Mouse (Mus musculus): ENCODE data around the gene Plac8.

Plac8 gene

DNA sequence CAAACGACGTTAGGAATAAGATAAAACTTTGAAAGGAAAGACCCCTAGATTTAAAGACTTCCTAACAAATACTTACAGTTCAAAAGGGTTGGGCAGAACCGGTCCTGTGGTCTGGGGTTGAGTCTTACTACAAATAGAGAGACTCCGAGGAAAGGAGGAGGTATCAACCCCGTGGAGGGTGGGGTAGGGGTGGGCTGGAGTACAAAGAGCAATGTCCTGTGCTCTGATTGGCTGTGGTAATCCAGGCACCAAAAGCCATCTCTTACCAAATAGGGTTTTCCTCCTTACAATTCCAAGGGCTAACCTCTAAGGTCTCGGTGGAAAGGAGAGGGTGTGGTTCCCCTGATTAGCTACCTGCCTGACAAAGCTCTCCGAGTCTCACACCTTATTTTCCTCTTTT lies at the start of gene Plac8:
Gene Plac8 (minus strand): TSS at position 177 of the 400 bp plus-strand sequence.
- DNase-seq (ENCODE audit: low read depth): no peak

GRCm38 (mm10) chr5:100620952-100621351 lies 48.9 kb upstream of the Plac8 start:
- DNase-seq (ENCODE audit: low read depth): no peak

DNA sequence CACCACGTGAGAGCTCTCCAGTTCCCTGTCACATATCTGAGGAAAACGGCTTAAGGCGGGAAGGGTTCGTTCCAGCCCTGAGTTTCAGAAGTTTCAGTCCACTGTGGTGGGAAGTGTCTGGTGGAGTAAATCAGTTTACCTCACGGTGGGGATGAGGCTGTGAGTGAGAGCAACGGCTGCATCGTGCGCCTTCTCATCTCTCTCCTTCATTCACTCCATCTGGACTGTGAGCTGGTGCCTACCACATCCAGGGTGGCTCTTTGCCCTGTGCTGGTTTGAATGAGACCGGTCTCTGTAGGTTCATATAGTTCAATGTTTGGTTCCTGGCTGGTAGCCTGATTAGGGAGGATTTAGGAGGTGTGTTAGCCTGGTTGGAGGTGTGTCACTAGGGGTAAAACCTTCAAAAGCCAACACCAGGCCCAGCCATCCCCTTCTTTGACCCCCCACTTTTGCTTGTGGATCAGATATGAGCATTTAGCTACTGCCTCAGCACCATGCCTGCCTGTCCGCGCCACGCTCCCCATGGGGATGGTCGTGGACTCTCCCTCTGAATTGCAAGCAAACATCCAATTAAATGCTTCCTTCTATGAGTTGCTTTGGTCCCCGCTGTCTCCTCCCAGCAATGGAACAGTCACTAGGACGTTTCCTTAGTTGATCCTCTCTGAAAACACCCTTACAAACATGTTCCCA lies 47.7 kb upstream of the Plac8 start:
- DNase-seq (ENCODE audit: low read depth): no peak

DNA sequence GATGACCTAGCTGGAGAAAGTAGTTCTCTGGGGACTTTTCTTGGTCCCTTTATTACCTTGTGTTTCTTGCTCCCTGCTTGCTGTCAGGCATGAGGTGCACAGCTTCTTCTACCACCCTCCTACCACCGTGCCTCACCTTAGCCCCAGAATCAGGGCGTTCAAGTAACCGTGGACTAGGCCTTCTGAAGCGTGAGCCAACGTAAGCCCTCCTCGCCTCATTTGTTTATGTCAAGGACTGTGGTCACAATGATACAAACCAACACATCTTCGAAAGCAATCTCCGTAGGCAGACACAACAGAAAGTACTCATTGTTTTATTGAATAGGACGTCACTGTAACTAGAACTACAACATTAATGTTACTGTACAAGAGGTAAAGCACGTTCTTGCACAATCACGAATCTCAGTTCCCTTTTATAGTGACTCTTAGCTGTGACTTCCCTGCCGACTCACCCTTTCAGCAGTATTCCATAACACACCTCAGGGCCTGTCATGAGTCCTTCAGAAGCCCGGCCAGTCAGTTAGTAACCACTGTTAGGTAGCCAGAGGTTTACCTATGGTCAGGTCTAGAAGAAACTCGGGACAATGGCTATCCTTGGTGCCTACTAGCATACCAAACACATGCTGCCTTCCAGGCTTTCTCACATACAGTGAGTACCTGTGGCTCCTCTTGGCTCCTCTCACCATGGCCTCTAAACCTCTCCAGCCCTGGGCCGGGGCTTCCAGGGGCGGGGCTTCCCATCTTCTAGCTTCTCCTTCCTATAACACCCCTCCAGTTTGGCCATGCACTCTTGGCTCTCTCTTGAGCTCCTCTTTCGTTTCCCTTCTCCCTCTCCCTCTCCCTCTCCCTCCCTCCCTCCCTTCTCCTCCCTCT lies 42.1 kb upstream of the Plac8 start:
- DNase-seq (ENCODE audit: low read depth): no peak

GRCm38 (mm10) chr5:100607868-100608267 lies 35.8 kb upstream of the Plac8 start:
- DNase-seq (ENCODE audit: low read depth): no peak

DNA sequence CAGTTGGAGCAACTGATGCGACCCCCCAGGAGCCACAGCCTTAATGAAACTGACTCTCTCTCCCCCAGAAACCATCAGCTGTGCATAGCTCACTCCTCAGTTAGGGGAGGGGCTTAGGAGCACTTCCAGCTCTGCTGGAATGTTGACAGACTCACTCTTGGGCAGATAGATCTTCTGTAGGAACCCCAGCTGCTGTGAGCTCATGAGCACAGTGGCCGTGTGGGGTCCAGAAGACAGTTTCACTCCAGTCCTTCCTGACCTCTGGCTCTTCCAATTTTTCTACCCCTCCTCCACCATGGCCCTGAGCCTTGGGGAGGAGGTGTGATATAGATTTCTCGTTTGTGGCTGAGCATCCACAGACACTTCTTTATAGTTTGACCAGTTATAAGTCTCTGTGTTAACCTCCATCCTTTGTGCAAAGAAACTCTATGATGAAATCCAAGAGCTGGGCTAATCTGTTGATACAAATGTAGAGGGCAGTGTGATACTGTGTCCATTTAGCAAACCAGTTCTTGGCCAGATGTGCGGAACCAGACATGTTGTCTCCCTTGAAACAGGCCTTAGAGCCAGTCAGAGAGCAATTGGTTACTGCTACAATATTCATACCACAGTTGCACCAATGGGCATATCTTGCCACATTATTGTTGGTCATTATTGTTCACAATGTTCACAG lies 35.2 kb upstream of the Plac8 start:
- no peak for DNase-seq (ENCODE audit: low read depth)

GRCm38 (mm10) chr5:100605828-100606229 lies 33.8 kb upstream of the Plac8 start:
- no peak for DNase-seq (ENCODE audit: low read depth)

- DNase-seq (ENCODE audit: low read depth): no peak
Measured at GRCm38 (mm10) chr5:100604061-100604460, 32.0 kb upstream of the Plac8 start.

GRCm38 (mm10) chr5:100601864-100602263 lies 29.8 kb upstream of the Plac8 start:
- DNase-seq (ENCODE audit: low read depth): no peak

DNA sequence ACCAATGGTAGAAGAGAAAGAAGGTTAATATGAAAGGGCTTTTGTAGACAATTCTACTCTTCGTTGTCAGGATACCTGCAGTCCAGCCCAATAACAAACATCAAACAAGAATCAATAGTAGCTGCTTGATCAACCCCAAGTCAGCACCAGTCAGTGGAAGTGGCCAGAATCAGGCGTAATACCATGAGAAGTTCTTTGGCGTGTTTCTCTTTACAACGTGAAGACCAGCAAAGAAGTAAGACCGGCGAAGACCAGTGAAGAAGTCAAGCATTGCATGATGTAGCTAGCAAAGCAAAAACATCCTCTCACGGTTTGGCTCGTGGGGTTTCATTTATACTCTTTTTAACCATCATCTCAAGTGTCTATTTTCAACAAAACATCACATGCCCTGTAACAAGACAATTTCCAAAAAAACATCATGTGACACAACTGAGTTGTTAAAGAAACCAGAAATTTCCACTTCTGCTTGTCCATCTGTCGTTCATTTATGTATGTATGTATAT lies 27.0 kb upstream of the Plac8 start:
- no peak for DNase-seq (ENCODE audit: low read depth)

DNA sequence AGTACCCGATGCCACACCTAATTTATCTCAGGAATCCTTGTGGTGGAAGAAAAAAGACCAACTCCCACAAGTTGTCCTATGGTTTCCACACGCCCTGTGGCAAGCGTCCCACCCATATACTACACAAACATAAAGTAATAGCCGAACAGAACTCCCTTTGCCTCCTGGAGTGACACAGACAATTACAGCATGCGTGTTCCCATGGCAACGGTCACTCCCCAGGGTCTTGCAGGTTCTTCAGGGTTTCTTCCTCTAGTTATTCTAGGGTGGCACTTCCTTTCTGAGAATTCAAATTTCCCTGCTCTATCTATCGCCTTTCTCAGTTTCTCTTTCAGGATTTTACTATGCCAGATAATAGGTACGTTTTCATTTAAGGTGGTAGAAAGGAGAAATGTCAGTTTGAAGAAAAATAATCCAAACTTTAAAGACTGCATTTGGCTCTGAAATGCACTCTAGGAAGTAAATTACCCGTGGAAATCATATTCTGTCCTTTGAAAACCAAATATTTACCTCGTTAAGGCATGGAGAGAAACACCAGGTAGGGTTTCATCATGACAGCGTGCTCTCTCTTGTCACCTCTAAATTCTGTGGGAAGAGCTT lies 25.9 kb upstream of the Plac8 start:
- no peak for DNase-seq (ENCODE audit: low read depth)

GRCm38 (mm10) chr5:100595999-100596398 lies 24.0 kb upstream of the Plac8 start:
- DNase-seq (ENCODE audit: low read depth): no peak

DNA sequence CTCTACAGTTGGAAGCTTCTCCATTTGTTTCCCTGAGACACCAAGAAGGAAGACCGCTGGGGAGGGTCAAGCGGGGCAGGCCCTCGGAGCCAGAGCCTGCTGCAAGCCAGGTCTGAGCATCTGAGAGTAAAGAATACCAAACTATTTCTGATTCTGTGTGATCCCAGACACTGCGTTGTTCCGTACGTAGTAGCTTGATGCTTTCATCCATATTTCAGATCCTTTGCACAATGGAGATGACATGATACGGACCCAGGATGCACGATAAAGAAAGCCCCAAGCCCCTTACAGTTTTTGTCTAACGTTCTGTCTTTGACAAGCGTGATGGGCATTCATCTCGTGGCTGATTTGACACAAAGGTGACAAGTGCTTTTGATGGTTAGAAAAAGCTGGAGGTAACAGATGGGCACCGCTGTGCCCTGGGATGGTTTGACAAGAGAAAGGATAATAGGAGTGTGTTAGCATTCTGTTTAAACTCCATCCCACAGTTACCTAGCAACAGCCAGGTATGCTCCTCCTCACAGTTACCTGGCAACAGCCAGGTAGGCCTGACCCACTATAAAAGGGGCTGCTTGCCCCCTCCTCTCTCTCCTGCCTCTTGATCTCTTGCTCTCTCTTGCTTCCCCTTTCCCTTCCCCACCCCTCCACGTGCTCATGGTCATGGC lies 22.9 kb upstream of the Plac8 start:
- DNase-seq (ENCODE audit: low read depth): no peak

- no peak for DNase-seq (ENCODE audit: low read depth)
Measured at GRCm38 (mm10) chr5:100590505-100590904, 18.5 kb upstream of the Plac8 start.

- no peak for DNase-seq (ENCODE audit: low read depth)
Measured at GRCm38 (mm10) chr5:100587626-100588025, 15.6 kb upstream of the Plac8 start.

- no peak for DNase-seq (ENCODE audit: low read depth)
Measured at GRCm38 (mm10) chr5:100587136-100587535, 15.1 kb upstream of the Plac8 start.

- DNase-seq (ENCODE audit: low read depth): no peak
Measured at GRCm38 (mm10) chr5:100585657-100586056, 13.6 kb upstream of the Plac8 start.

- DNase-seq (ENCODE audit: low read depth): no peak
Measured at GRCm38 (mm10) chr5:100585206-100585644, 13.2 kb upstream of the Plac8 start.

DNA sequence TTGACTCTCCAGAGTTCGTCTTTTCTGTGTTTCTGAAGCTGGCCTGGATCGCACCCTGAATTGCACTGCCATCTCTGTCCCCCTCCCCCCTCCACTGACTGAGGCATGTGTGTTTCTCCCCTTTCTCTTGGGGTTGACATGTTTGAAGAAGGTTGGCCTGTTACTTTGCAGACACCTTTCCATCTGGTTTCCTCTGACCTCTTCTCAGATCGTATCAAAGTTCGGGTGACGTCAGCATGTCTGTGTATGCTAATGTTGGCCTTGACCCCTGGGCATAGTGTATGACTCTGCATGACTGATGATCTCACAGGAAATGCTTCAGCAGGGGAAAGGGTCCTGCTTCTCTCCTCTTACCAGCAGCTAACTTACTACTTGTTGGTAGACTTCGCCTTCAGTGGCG lies 11.0 kb upstream of the Plac8 start:
- no peak for DNase-seq (ENCODE audit: low read depth)

GRCm38 (mm10) chr5:100582435-100582826 lies 10.4 kb upstream of the Plac8 start:
- no peak for DNase-seq (ENCODE audit: low read depth)

- DNase-seq (ENCODE audit: low read depth): no peak
Measured at GRCm38 (mm10) chr5:100581622-100582434, 9.8 kb upstream of the Plac8 start.

Data from c-Kit-positive CD71-positive TER-119-negative erythroid progenitor cells, embryonic 14.5 days (primary cell).